Mouse (Mus musculus): ENCODE measurements around the gene Sys1.

- TF ChIP-seq POLR2A (IDR thresholded peaks at IDR 0.05; ENCODE audit: insufficient read depth, low read length), result no peak
- TF ChIP-seq CTCF (IDR thresholded peaks at IDR 0.05; ENCODE audit: low read depth, low read length), result no peak
- no peak for TF ChIP-seq EP300 (IDR thresholded peaks at IDR 0.05; ENCODE audit: insufficient read depth, low read depth, low read length)
These were observed 29.7 kb downstream of the Sys1 start for GRCm38 (mm10) chr2:164486258-164487114.

All from ES-Bruce4 (cell line).